Mouse (Mus musculus) heart, embryonic 13.5 days (tissue): ENCODE measurements at regions not wholly inside any gene's neighbourhood (a gene's known extent, or its start where the extent isn't known, plus 50 kb on each side); places are given as distances from the start of the nearest gene placed in this dataset.

Source experiments
- ATAC-seq: fragments of 200-750 bp; cut with Nextera tagmentation; 2 replicates; pipeline ENCODE4 v1.8.0; 2017; ENCODE audit warnings: moderate TSS enrichment; ENCODE audit not compliant: insufficient number of reproducible peaks, low FRiP score, low TSS enrichment; ENCODE audit errors: extremely low read depth
- H3K27ac ChIP-seq: fragments of 300-500 bp; sonication (generic); replicated peaks from 2 replicates; pipeline ENCODE4 v1.5.1; 2015; ENCODE audit warnings: moderate library complexity, mild to moderate bottlenecking, inconsistent platforms
- H3K27me3 ChIP-seq: fragments of 300-500 bp; sonication (generic); replicated peaks from 2 replicates; pipeline ENCODE4 v1.6.1; 2015; ENCODE audit warnings: mild to moderate bottlenecking, inconsistent platforms
- H3K36me3 ChIP-seq: fragments of 300-500 bp; sonication (generic); 2 replicates; pipeline ENCODE4 v1.6.1; 2015; ENCODE audit warnings: mild to moderate bottlenecking, inconsistent platforms
- H3K4me1 ChIP-seq: fragments of 300-500 bp; sonication (generic); 2 replicates; pipeline ENCODE4 v1.6.1; 2015; ENCODE audit warnings: inconsistent platforms
- H3K4me2 ChIP-seq: fragments of 300-500 bp; sonication (generic); 2 replicates; pipeline ENCODE4 v1.6.1; 2015; ENCODE audit warnings: inconsistent platforms, mild to moderate bottlenecking, moderate library complexity
- H3K4me3 ChIP-seq: fragments of 300-500 bp; sonication (generic); 2 replicates; pipeline ENCODE4 v1.5.1; 2015; ENCODE audit warnings: moderate library complexity, mild to moderate bottlenecking, inconsistent platforms
- H3K9ac ChIP-seq: fragments of 300-500 bp; sonication (generic); 2 replicates; pipeline ENCODE4 v1.6.1; 2015; ENCODE audit warnings: inconsistent platforms, mild to moderate bottlenecking, moderate library complexity
- H3K9me3 ChIP-seq: fragments of 300-500 bp; sonication (generic); 2 replicates; pipeline ENCODE4 v1.6.1; 2016; ENCODE audit warnings: inconsistent platforms
- WGBS: fragments of 180-500 bp; shearing (Covaris S2); methylation state at CpG from one replicate; pipeline ENCODE4 v1.1.7; 2015; ENCODE audit warnings: mixed read lengths; 5-methylcytosine and 5-hydroxymethylcytosine counted together

DNA sequence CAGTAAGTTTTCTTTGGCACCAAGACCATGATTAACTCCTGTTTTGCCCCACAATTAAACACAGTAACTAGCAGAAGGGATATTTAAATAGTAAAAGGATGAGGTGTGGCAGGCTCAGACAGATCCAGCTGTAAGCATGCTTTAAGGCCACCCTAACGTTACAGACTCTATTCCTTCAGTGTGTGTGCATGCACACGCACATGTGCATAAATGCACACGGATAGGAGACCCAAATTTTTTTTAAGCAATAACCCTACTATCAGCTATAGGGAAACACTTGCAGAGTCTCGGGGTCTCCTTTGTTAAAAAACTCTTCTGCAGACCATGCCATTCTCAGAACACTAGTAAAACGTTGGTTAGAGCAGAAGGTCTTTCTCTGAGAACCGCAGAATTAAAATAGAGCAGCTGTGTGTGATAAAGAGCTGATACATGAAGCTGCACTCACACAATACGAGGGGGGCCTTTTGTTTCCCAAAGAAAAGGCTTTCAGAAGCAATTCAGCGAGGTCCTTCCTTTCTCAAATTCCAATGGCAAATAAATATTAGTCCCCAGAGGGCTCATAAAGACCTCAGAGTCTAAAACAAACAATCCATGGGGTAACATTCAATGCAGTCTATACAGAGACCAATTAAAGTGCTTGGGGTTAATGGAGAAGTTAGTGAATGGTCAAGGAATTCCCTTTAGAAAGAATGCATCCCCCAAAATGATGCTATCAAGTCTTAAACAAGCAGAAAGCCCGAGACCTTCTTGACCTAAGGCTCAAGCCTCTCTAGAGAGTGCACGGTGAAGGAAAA lies 300.3 kb upstream of the Cd180 start:
- no peak for ATAC-seq
- 48% methylated on average over 10 of the region's 10 CpGs for WGBS
- Histone ChIP-seq H3K36me3 (no peaks in the 10 kb centered on the region), H3K27me3 (no peaks in the 10 kb centered on the region), H3K4me3 (no peak overlapping the region), H3K9me3 (no peaks in the 10 kb centered on the region), H3K4me1 (peaks cover 21% of the 10 kb centered on the region), H3K4me2 (no peak overlapping the region), H3K9ac (no peak overlapping the region), H3K27ac (peak overlapping the region; percentile 77)

DNA sequence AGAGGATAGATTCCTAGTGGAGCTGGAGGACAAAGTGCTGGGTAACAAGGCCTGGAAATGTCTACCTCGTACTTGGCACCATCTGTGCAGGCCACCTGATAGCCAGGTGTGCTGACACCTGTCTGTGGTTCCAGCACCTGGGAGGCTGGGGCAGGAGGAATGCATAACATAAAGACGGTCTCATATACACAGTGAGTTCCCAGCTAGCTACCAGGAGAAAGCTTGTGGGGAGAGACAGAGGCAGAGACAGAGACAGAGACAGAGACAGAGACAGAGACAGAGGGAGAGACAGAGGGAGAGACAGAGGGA lies 299.7 kb upstream of the Cd180 start:
- H3K27ac ChIP-seq, result 0 out of 2 replicates have a peak overlapping the region, but pooled peaks have one; percentile 77
- ATAC-seq, result no peak

DNA sequence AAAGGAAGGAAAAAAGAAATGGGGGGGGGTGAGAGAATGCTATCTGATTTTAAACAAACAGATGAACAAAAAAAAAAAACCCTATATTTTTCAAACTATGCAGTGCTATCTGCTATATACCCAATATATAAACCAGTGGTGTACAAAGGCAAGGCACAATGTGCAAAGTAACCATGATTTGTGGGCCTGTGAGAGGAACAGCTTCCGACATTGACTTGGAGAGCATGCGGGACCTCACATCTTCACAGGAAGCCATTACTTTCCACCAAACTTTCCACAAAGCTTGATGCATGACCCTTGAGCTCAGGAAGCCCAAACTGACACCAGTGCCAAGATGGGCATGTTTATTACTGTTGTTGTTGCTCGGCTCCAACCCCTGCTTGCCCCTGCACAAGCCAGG lies 299.3 kb upstream of the Cd180 start:
- no peak overlapping the region for H3K9ac ChIP-seq
- H3K27ac ChIP-seq, result no peak overlapping the region
- no peak for ATAC-seq
- WGBS, result 84% methylated on average over 3 of the region's 3 CpGs
- no peaks in the 10 kb centered on the region for H3K27me3 ChIP-seq
- no peaks in the 10 kb centered on the region for H3K9me3 ChIP-seq
- H3K36me3 ChIP-seq, result no peaks in the 10 kb centered on the region
- no peak overlapping the region for H3K4me2 ChIP-seq
- no peak overlapping the region for H3K4me3 ChIP-seq
- H3K4me1 ChIP-seq, result peaks cover 21% of the 10 kb centered on the region

More for the DNA sequence above, 299.7 kb upstream of the Cd180 start:
- H3K9ac ChIP-seq, result no peak overlapping the region
- peaks cover 21% of the 10 kb centered on the region for H3K4me1 ChIP-seq
- H3K36me3 ChIP-seq, result no peaks in the 10 kb centered on the region
- no peaks in the 10 kb centered on the region for H3K9me3 ChIP-seq
- H3K4me3 ChIP-seq, result no peak overlapping the region
- H3K4me2 ChIP-seq, result no peak overlapping the region
- 78% methylated on average over 2 of the region's 2 CpGs for WGBS
- no peaks in the 10 kb centered on the region for H3K27me3 ChIP-seq

DNA sequence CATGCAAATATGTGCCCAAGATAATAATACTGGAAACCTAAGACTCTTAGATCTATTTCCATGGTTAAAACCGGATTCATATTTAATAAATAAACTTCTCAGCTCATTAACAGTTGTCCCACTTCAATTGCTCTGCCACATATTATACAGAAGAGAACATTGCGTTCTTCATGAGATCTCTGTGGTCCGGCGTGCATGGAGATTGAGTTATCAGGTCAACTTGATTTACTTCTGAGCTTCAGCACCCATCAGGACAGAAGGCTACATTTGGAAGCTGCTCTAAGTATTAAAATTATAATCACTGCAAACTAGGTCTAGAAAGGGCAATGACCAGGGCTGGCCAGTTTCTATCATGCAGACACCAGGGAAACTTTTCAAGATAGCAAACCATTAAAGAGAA lies 295.9 kb upstream of the Cd180 start:
- Histone ChIP-seq H3K4me3 (no peak overlapping the region), H3K9me3 (no peaks in the 10 kb centered on the region), H3K4me2 (no peak overlapping the region), H3K36me3 (no peaks in the 10 kb centered on the region), H3K9ac (no peak overlapping the region), H3K27ac (no peak overlapping the region), H3K4me1 (peaks cover 13% of the 10 kb centered on the region), H3K27me3 (no peaks in the 10 kb centered on the region)
- no peak for ATAC-seq
- 81% methylated on average over 4 of the region's 4 CpGs for WGBS

DNA sequence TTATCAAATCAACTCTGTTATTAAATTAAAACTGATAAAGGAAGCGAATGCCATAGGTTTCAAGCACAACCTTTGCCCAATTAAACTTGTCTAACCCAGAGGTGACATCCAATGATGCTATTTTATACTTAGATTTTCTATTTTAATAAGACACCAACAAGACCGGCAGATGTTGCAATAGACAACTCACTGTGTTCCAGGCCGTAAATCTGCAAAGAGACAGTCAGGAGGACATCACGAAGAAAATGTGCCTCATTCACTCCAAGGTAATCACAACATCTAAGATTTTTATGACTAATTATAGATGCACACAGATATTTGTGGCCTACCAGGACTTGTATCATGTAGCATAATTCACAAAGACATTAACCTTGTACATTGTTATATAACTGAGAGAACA lies 281.5 kb upstream of the Cd180 start:
- whole genome bisulfite sequencing, result 81% methylated on average over 4 of the region's 4 CpGs
- Histone ChIP-seq H3K9ac (no peak overlapping the region), H3K4me1 (no peaks in the 10 kb centered on the region), H3K36me3 (no peaks in the 10 kb centered on the region), H3K4me2 (no peak overlapping the region), H3K9me3 (no peaks in the 10 kb centered on the region), H3K27ac (no peak overlapping the region), H3K4me3 (no peak overlapping the region), H3K27me3 (no peaks in the 10 kb centered on the region)
- no peak for ATAC-seq

DNA sequence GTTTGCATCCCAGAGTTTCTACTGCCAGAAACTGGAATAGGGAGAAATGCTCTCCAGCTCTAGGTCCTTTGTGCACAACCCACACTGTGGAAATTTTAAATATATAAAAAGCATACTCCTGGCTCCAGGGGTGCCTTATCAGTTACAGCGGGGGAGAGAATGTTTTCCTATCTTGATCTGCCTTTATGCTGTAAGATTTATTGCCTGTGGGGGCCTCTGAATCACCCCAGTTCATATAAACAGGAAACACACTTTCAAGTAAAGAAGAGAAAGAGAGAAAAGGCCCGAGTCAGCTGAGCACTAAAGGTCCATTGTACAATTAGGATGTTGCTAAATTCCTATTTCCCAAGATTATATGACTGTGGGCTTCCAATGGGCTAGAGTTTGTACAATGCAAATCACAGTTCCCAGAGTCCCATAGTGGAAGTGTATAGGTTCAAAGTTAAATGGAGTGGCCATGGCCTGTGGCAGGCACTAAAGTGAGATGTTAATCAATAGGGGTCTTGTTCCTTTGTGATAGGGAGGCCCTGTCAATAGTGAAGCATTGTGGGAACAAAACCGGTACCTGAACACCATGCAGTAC lies 258.9 kb upstream of the Cd180 start:
- no peak for ATAC-seq
- no peaks in the 10 kb centered on the region for H3K9me3 ChIP-seq
- no peaks in the 10 kb centered on the region for H3K27me3 ChIP-seq
- WGBS, result 44% methylated on average over 3 of the region's 3 CpGs
- H3K27ac ChIP-seq, result no peak overlapping the region
- no peak overlapping the region for H3K4me2 ChIP-seq
- H3K4me3 ChIP-seq, result no peak overlapping the region
- no peak overlapping the region for H3K9ac ChIP-seq
- 0 out of 2 replicates have a peak, but pooled peaks cover 8% of the 10 kb centered on the region for H3K4me1 ChIP-seq
- no peaks in the 10 kb centered on the region for H3K36me3 ChIP-seq

DNA sequence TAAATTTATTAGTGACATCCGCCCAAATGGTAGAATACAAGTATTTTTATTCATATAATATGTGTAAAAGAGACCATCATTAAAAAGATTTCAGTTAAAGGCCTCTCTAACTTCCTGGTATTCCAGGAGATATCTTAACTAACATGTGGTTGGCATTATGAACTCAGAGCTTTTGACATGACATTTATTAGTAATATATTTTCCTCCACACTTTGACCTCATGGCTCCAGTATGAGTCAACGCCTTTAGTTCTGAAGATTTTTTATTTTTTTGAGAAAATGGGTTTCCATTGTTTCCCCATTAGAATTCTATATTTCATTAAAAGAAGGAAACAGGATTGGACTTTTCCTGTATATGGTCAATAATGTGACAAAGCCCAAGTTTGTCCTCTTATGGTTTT lies 250.7 kb upstream of the Cd180 start:
- no peak for ATAC-seq
- Histone ChIP-seq H3K27me3 (no peaks in the 10 kb centered on the region), H3K36me3 (no peaks in the 10 kb centered on the region), H3K9me3 (no peaks in the 10 kb centered on the region), H3K4me1 (no peaks in the 10 kb centered on the region), H3K4me2 (no peak overlapping the region), H3K27ac (no peak overlapping the region), H3K4me3 (no peak overlapping the region), H3K9ac (no peak overlapping the region)
- WGBS, result 74% methylated on average over 2 of the region's 2 CpGs

DNA sequence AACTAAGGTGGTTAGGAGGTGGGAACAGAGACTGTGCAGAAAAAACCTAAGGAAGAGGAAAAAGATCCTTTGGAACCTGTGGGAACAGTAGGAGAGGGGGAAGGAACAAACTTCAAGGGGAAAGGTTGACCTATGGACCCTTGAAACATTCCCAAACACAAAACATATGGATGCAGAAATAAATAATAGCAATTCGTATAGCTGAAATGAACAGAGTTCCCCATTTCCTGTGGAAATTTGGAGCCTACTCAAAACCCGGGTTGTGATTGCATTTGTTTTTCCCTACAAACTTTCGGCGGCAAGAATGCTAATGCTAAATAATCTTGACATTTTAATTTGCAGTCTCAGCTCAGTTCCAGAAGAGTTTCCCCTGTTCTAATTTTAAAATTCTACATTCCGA lies 246.0 kb upstream of the Cd180 start:
- no peak for ATAC-seq
- no peak overlapping the region for H3K4me3 ChIP-seq
- WGBS, result 76% methylated on average over 5 of the region's 5 CpGs
- no peak overlapping the region for H3K27ac ChIP-seq
- H3K27me3 ChIP-seq, result no peaks in the 10 kb centered on the region
- H3K36me3 ChIP-seq, result no peaks in the 10 kb centered on the region
- H3K4me2 ChIP-seq, result no peak overlapping the region
- no peaks in the 10 kb centered on the region for H3K4me1 ChIP-seq
- no peaks in the 10 kb centered on the region for H3K9me3 ChIP-seq
- no peak overlapping the region for H3K9ac ChIP-seq

DNA sequence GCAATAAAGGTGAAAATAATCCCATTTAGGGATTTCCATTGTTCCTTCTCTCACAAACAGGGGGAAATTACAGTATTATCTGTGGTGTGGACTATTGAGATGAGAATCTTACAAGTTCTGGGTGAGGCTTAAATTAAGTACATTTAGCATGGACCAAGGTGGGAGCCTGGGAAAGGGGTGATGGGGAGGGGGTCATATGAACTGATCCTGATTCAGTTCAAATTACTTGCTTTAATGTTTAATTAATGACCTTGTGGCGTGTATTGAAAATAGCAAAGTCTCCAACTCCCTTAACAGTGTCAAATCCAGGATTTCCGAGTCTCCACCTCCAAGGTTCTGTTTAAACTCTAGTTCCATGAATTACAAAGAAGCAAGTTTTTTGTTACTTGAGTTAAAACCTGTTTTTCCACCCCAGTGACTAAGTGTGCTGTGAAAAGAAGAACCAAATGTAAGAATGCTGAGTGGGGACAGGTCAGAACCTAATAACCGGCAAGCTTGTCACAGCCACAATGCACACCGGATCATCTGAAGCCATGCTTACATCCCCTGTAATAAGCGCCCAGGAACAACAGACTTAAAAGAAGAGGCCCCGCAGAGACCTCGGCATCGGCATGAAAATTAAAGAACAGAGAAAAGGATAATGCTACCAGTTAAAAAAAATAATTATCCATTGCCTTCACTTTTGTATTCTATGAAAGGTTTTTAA lies 243.8 kb upstream of the Cd180 start:
- Histone ChIP-seq H3K27ac (no peak overlapping the region), H3K4me1 (no peaks in the 10 kb centered on the region), H3K9me3 (no peaks in the 10 kb centered on the region), H3K9ac (no peak overlapping the region), H3K4me2 (no peak overlapping the region), H3K36me3 (no peaks in the 10 kb centered on the region), H3K4me3 (no peak overlapping the region), H3K27me3 (no peaks in the 10 kb centered on the region)
- no peak for ATAC-seq
- WGBS, result 63% methylated on average over 8 of the region's 8 CpGs

DNA sequence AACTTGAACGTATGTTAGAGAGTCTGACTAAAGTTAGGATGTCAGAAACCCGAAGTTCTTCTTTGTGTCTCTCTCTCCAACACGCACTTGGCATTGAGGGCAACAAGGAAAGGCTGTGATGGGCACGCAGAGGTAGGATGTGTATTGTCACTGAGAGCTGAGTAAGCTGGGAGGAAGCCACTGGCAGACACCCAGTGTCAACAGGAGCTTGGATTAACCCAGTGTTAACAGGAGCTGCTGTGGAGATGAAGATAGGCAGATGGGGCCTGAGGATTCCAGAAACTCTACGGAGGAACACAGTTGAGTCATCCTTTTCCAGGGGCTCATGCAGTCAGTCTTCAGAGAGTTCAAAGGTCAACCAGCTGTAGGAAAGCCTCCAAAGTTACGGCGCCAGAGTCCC lies 242.2 kb upstream of the Cd180 start:
- no peaks in the 10 kb centered on the region for H3K9me3 ChIP-seq
- H3K27me3 ChIP-seq, result no peaks in the 10 kb centered on the region
- no peak for ATAC-seq
- no peak overlapping the region for H3K4me3 ChIP-seq
- H3K4me2 ChIP-seq, result no peak overlapping the region
- WGBS, result 46% methylated on average over 7 of the region's 7 CpGs
- no peaks in the 10 kb centered on the region for H3K36me3 ChIP-seq
- no peaks in the 10 kb centered on the region for H3K4me1 ChIP-seq
- no peak overlapping the region for H3K27ac ChIP-seq
- no peak overlapping the region for H3K9ac ChIP-seq

DNA sequence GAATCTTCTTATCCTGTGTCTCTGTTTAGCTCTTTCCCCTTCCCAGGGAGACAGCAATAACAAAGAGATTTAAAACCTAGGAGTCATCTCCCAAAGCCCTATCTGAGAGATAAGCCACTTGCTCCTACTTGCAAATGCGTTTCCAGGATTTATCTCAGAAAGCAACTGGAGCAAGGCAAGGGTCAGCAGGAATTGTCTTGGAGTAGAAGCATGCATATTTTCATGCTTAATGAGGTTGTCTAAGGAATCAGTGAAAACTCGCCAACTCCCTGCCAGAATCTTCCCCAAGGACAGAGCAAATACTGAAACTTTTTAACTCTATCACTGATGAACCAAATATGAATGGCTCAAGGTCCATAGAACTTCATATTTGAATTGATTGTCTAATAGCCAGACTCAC lies 234.6 kb upstream of the Cd180 start:
- H3K9ac ChIP-seq, result no peak overlapping the region
- no peak overlapping the region for H3K4me3 ChIP-seq
- H3K4me2 ChIP-seq, result no peak overlapping the region
- peaks cover 12% of the 10 kb centered on the region for H3K4me1 ChIP-seq
- H3K9me3 ChIP-seq, result no peaks in the 10 kb centered on the region
- no peak for ATAC-seq
- no peaks in the 10 kb centered on the region for H3K36me3 ChIP-seq
- WGBS, result 26% methylated on average over 2 of the region's 2 CpGs
- H3K27ac ChIP-seq, result no peak overlapping the region
- no peaks in the 10 kb centered on the region for H3K27me3 ChIP-seq

DNA sequence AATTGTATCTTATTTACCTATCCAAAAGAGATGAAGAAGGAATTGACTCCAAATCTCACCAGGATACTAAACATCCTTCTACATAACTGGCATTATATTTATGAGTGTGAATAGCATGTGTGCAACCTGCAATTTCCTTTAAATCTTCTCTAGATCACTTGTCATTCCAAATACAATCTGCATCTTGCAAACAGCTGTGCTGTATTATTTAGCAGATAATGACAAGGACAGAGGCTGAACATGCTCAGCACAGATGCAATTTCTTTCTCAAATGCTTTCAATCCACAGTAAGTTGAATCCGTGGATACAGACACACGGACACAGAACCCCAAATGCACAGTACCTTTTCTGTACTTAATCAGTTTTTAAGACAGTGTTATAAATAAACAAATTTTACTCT lies 229.4 kb upstream of the Cd180 start:
- no peak overlapping the region for H3K4me3 ChIP-seq
- no peaks in the 10 kb centered on the region for H3K36me3 ChIP-seq
- no peaks in the 10 kb centered on the region for H3K27me3 ChIP-seq
- no peaks in the 10 kb centered on the region for H3K4me1 ChIP-seq
- 67% methylated on average over 2 of the region's 2 CpGs for WGBS
- ATAC-seq, result no peak
- H3K9me3 ChIP-seq, result no peaks in the 10 kb centered on the region
- no peak overlapping the region for H3K4me2 ChIP-seq
- H3K27ac ChIP-seq, result no peak overlapping the region
- no peak overlapping the region for H3K9ac ChIP-seq
